In genomic region chr8:117329903-117330302, GRCm38 (mm10) we compare ENCODE assay signal across 23 mouse cellular contexts.
DNase-seq lines count a peak whose midpoint lies in the region; ATAC-seq and TF ChIP-seq lines count a peak whose summit lies in the region.
"Had no signal": no experiment of that assay in that cellular context is flagged by ENCODE, and none has a peak within 500 bp of the region (broad histone marks: within the 10 kb centered on the region; RNA-seq: fewer than 3 reads in every experiment).

No protein-coding gene starts in this region.

- H3K4me3 ChIP-seq in embryonic facial prominence, embryonic 14.5 days (ENCODE audit: low read depth, low read length) = no peak overlapping the region
- no peak overlapping the region for H3K4me3 ChIP-seq in embryonic facial prominence, embryonic 10.5 days
- no peak overlapping the region for H3K4me3 ChIP-seq in limb, embryonic 14.5 days (replicated peaks; ENCODE audit: low read length)
- no peak overlapping the region for H3K4me3 ChIP-seq in limb, embryonic 10.5 days
- no peak overlapping the region for H3K4me3 ChIP-seq in olfactory bulb, adult 2 months (ENCODE audit: insufficient read depth, low read depth, low read length)
- H3K4me3 ChIP-seq: embryonic facial prominence, embryonic 13.5 days; forebrain, embryonic 10.5 days; heart, adult 2 months; heart, embryonic 13.5 days; kidney, embryonic 15.5 days; left cerebral cortex, adult 2 months; midbrain, embryonic 12.5 days had no signal

- H3K9ac ChIP-seq in embryonic facial prominence, embryonic 14.5 days (ENCODE audit: low read depth, low read length) = no peak overlapping the region
- H3K9ac ChIP-seq in limb, embryonic 14.5 days (ENCODE audit: low read depth, low read length, severe bottlenecking) = no peak overlapping the region
- H3K9ac ChIP-seq: embryonic facial prominence, embryonic 13.5 days; heart, embryonic 13.5 days; hindbrain, embryonic 14.5 days; kidney, embryonic 15.5 days; midbrain, embryonic 12.5 days had no signal

- no peak overlapping the region for H3K4me2 ChIP-seq in embryonic facial prominence, embryonic 14.5 days (ENCODE audit: low read depth, low read length)
- H3K4me2 ChIP-seq in limb, embryonic 14.5 days (replicated peaks; ENCODE audit: low read depth, low read length, severe bottlenecking) = no peak overlapping the region
- H3K4me2 ChIP-seq: embryonic facial prominence, embryonic 13.5 days; heart, embryonic 13.5 days; hindbrain, embryonic 14.5 days; kidney, embryonic 15.5 days; midbrain, embryonic 12.5 days had no signal

- DNase-seq in embryonic facial prominence, embryonic 14.5 days (ENCODE audit: low spot score) = no peak
- DNase-seq in embryonic facial prominence, embryonic 10.5 days (ENCODE audit: low spot score) = no peak
- DNase-seq in limb, embryonic 14.5 days (ENCODE audit: low spot score) = no peak
- no peak for DNase-seq in limb, embryonic 10.5 days (ENCODE audit: low spot score)
- DNase-seq in NIH3T3 (ENCODE audit: low read depth) = peak; percentile 68
- no peak for DNase-seq in layer of hippocampus, postnatal 36 days
- DNase-seq: adrenal gland, adult 8-10 months; cerebellum, adult 11-12 months; cerebellum, postnatal 25 days; gastrocnemius, postnatal 36 days; heart, adult 2 months; heart, postnatal 14 days; right cerebral cortex, postnatal 14 days; thymus, postnatal 14 days had no signal

- TF ChIP-seq POLR2A in limb, embryonic 14.5 days (IDR thresholded peaks at IDR 0.05; ENCODE audit: borderline replicate concordance, extremely low read depth, insufficient read depth, insufficient read length) = no peak
- no peak for TF ChIP-seq POLR2A in olfactory bulb, adult 2 months (IDR thresholded peaks at IDR 0.05; ENCODE audit: insufficient read depth, low read depth, low read length)

- H3K36me3 ChIP-seq in embryonic facial prominence, embryonic 14.5 days (ENCODE audit: control insufficient read depth, insufficient read depth, low read length) = no peaks in the 10 kb centered on the region
- peaks cover 10% of the 10 kb centered on the region; the same call in 1 of the 2 replicates for H3K36me3 ChIP-seq in embryonic facial prominence, embryonic 10.5 days (replicated peaks)
- no peaks in the 10 kb centered on the region for H3K36me3 ChIP-seq in limb, embryonic 14.5 days (ENCODE audit: control insufficient read depth, insufficient read depth, low read length)
- H3K36me3 ChIP-seq in limb, embryonic 10.5 days = 0 out of 2 replicates have a peak, but pooled peaks cover 7% of the 10 kb centered on the region
- H3K36me3 ChIP-seq: heart, embryonic 13.5 days; midbrain, embryonic 12.5 days had no signal

- no peaks in the 10 kb centered on the region for H3K27me3 ChIP-seq in embryonic facial prominence, embryonic 14.5 days (replicated peaks; ENCODE audit: control insufficient read depth, insufficient read depth, low read length)
- no peaks in the 10 kb centered on the region for H3K27me3 ChIP-seq in embryonic facial prominence, embryonic 10.5 days (replicated peaks; ENCODE audit: low read depth, poor library complexity, severe bottlenecking)
- no peaks in the 10 kb centered on the region for H3K27me3 ChIP-seq in limb, embryonic 14.5 days (ENCODE audit: control insufficient read depth, insufficient read depth, low read length)
- H3K27me3 ChIP-seq in limb, embryonic 10.5 days (ENCODE audit: low read depth, poor library complexity, severe bottlenecking) = no peaks in the 10 kb centered on the region
- H3K27me3 ChIP-seq: embryonic facial prominence, embryonic 13.5 days; heart, embryonic 13.5 days; kidney, embryonic 15.5 days; midbrain, embryonic 12.5 days had no signal

- TF ChIP-seq CTCF in olfactory bulb, adult 2 months (IDR thresholded peaks at IDR 0.05; ENCODE audit: insufficient read depth, low read depth, low read length) = no peak

- peaks cover 38% of the 10 kb centered on the region for H3K4me1 ChIP-seq in embryonic facial prominence, embryonic 14.5 days (ENCODE audit: control insufficient read depth, insufficient read depth, low read length)
- H3K4me1 ChIP-seq in embryonic facial prominence, embryonic 10.5 days = peaks cover 67% of the 10 kb centered on the region
- H3K4me1 ChIP-seq in limb, embryonic 14.5 days (ENCODE audit: control insufficient read depth, insufficient read depth, low read length) = peaks cover 37% of the 10 kb centered on the region
- H3K4me1 ChIP-seq in limb, embryonic 10.5 days = peaks cover 53% of the 10 kb centered on the region
- H3K4me1 ChIP-seq in olfactory bulb, adult 2 months (ENCODE audit: control insufficient read depth, insufficient read depth, low read length) = peaks cover 61% of the 10 kb centered on the region

- no peak for ATAC-seq in embryonic facial prominence, embryonic 14.5 days (ENCODE audit: low read depth)
- 0 out of 2 replicates have a peak, but pooled peaks have one; percentile 7 for ATAC-seq in limb, embryonic 14.5 days (ENCODE audit: low FRiP score, low read depth)
- ATAC-seq in CD4-positive, CD25-positive, alpha-beta regulatory T cell, adult 4 months = no peak

- no peaks in the 10 kb centered on the region for H3K9me3 ChIP-seq in embryonic facial prominence, embryonic 14.5 days (ENCODE audit: control insufficient read depth, low read length)
- no peaks in the 10 kb centered on the region for H3K9me3 ChIP-seq in embryonic facial prominence, embryonic 10.5 days
- H3K9me3 ChIP-seq in limb, embryonic 14.5 days (ENCODE audit: control insufficient read depth, low read length) = no peaks in the 10 kb centered on the region
- H3K9me3 ChIP-seq in limb, embryonic 10.5 days (replicated peaks) = no peaks in the 10 kb centered on the region
- H3K9me3 ChIP-seq: embryonic facial prominence, embryonic 13.5 days; forebrain, embryonic 10.5 days; heart, embryonic 13.5 days; kidney, embryonic 15.5 days; midbrain, embryonic 12.5 days had no signal

- H3K27ac ChIP-seq in embryonic facial prominence, embryonic 14.5 days (replicated peaks; ENCODE audit: low read depth, low read length) = peak overlapping the region; percentile 44; the same call in 1 of the 2 replicates
- H3K27ac ChIP-seq in embryonic facial prominence, embryonic 10.5 days (replicated peaks) = no peak overlapping the region
- no peak overlapping the region for H3K27ac ChIP-seq in limb, embryonic 14.5 days (replicated peaks; ENCODE audit: low read depth, low read length)
- H3K27ac ChIP-seq in limb, embryonic 10.5 days = no peak overlapping the region
- peak overlapping the region; percentile 31; the same call in 1 of the 2 replicates for H3K27ac ChIP-seq in olfactory bulb, adult 2 months (ENCODE audit: insufficient read depth, low read depth, low read length)
- H3K27ac ChIP-seq: embryonic facial prominence, embryonic 13.5 days; forebrain, embryonic 10.5 days; heart, adult 2 months; heart, embryonic 13.5 days; kidney, embryonic 15.5 days; midbrain, embryonic 12.5 days had no signal

- WGBS in embryonic facial prominence, embryonic 14.5 days = 25% methylated on average over 2 of the region's 2 CpGs
- 56% methylated on average over 2 of the region's 2 CpGs for WGBS in embryonic facial prominence, embryonic 10.5 days
- 28% methylated on average over 2 of the region's 2 CpGs for WGBS in limb, embryonic 14.5 days
- WGBS in limb, embryonic 10.5 days = 53% methylated on average over 2 of the region's 2 CpGs
- WGBS in olfactory bulb, adult 2 months = 12% methylated on average over 2 of the region's 2 CpGs

Comparison
In these comparisons a context has a peak if more than half of its experiments do, and no peak if none do; other contexts are left out.
1. H3K27ac ChIP-seq: peak in embryonic facial prominence, embryonic 14.5 days (single experiment) and olfactory bulb, adult 2 months (single experiment); none in embryonic facial prominence, embryonic 10.5 days (single experiment), limb, embryonic 14.5 days (single experiment) and limb, embryonic 10.5 days (single experiment).